ENCODE assay signal across 16 mouse cellular contexts in genomic region chr17:28019785-28020696, GRCm38 (mm10).
A peak's percentile ranks its signal among the peaks of the same experiment; 100 is the strongest.
DNase-seq lines count a peak whose midpoint lies in the region; ATAC-seq and TF ChIP-seq lines count a peak whose summit lies in the region.
"Had no signal": no experiment of that assay in that cellular context is flagged by ENCODE, and none has a peak within 500 bp of the region (broad histone marks: within the 10 kb centered on the region; RNA-seq: fewer than 3 reads in every experiment).

No protein-coding gene starts in this region.

- no peak for TF ChIP-seq CTCF in forebrain, postnatal 0 days (IDR thresholded peaks at IDR 0.05; ENCODE audit: low read depth)
- TF ChIP-seq CTCF in kidney, adult 2 months (conservative IDR thresholded peaks at IDR 0.05; ENCODE audit: insufficient read depth, insufficient read length, low read depth, low read length) = no peak
- TF ChIP-seq CTCF in ES-Bruce4 (IDR thresholded peaks at IDR 0.05; ENCODE audit: low read depth, low read length) = no peak
- TF ChIP-seq CTCF in heart, postnatal 0 days (IDR thresholded peaks at IDR 0.05; ENCODE audit: low read depth) = no peak
- no peak for TF ChIP-seq CTCF in intestine, postnatal 0 days (IDR thresholded peaks at IDR 0.05; ENCODE audit: low read depth)

- peaks cover 69% of the 10 kb centered on the region for H3K4me1 ChIP-seq in forebrain, embryonic 12.5 days
- H3K4me1 ChIP-seq in forebrain, postnatal 0 days (ENCODE audit: insufficient read depth) = peaks cover 13% of the 10 kb centered on the region
- peaks cover 73% of the 10 kb centered on the region for H3K4me1 ChIP-seq in kidney, adult 2 months (ENCODE audit: control insufficient read depth, insufficient read depth, low read length)
- H3K4me1 ChIP-seq in ES-Bruce4 (ENCODE audit: control insufficient read depth, insufficient read depth, low read length) = peaks cover 13% of the 10 kb centered on the region
- H3K4me1 ChIP-seq in heart, postnatal 0 days (ENCODE audit: control insufficient read depth, insufficient read depth) = peaks cover 66% of the 10 kb centered on the region
- peaks cover 5% of the 10 kb centered on the region for H3K4me1 ChIP-seq in intestine, postnatal 0 days (replicated peaks; ENCODE audit: control insufficient read depth, insufficient read depth, low read length)

- no peak for TF ChIP-seq EP300 in ES-Bruce4 (IDR thresholded peaks at IDR 0.05; ENCODE audit: insufficient read depth, low read depth, low read length)
- no peak for TF ChIP-seq EP300 in heart, postnatal 0 days (IDR thresholded peaks at IDR 0.05; ENCODE audit: low read depth)

- no peak for ATAC-seq in forebrain, embryonic 12.5 days (ENCODE audit: low FRiP score)
- no peak for ATAC-seq in forebrain, postnatal 0 days
- peak; percentile 18 for ATAC-seq in heart, postnatal 0 days (ENCODE audit: insufficient read depth, low read depth)
- ATAC-seq in intestine, postnatal 0 days = no peak

- DNase-seq in forebrain, postnatal 0 days = no peak
- peak; percentile 42 for DNase-seq in kidney, adult 2 months
- no peak for DNase-seq in kidney, postnatal 36 days
- DNase-seq in heart, postnatal 0 days (ENCODE audit: low spot score) = peak; percentile 39
- no peak for DNase-seq in spleen, adult 12 weeks (ENCODE audit: low spot score)
- DNase-seq: adrenal gland, postnatal 25 days; cerebellum, adult 2 months; kidney, adult 9 months; layer of hippocampus, postnatal 36 days; thymus, postnatal 25 days had no signal

- H3K27ac ChIP-seq in forebrain, embryonic 12.5 days = 0 out of 2 replicates have a peak overlapping the region, but pooled peaks have one; percentile 31
- H3K27ac ChIP-seq in forebrain, postnatal 0 days (ENCODE audit: low read depth, low read length) = no peak overlapping the region
- H3K27ac ChIP-seq in kidney, adult 2 months (ENCODE audit: insufficient read depth, low read depth, low read length) = peak overlapping the region; percentile 91
- H3K27ac ChIP-seq in ES-Bruce4 (ENCODE audit: insufficient read depth, low read length) = 0 out of 2 replicates have a peak overlapping the region, but pooled peaks have one; percentile 29
- H3K27ac ChIP-seq in heart, postnatal 0 days (ENCODE audit: low read depth) = peak overlapping the region; percentile 76
- H3K27ac ChIP-seq in intestine, postnatal 0 days (ENCODE audit: low read depth, low read length) = no peak overlapping the region
- H3K27ac ChIP-seq: embryonic facial prominence, embryonic 12.5 days; limb, embryonic 15.5 days had no signal

- no peaks in the 10 kb centered on the region for H3K36me3 ChIP-seq in forebrain, embryonic 12.5 days (replicated peaks)
- no peaks in the 10 kb centered on the region for H3K36me3 ChIP-seq in forebrain, postnatal 0 days (ENCODE audit: insufficient read depth)
- H3K36me3 ChIP-seq in kidney, adult 2 months (ENCODE audit: control insufficient read depth, insufficient read depth, low read length) = no peaks in the 10 kb centered on the region
- no peaks in the 10 kb centered on the region for H3K36me3 ChIP-seq in ES-Bruce4 (ENCODE audit: control insufficient read depth, insufficient read depth, low read length, poor library complexity, severe bottlenecking)
- H3K36me3 ChIP-seq in heart, postnatal 0 days (replicated peaks; ENCODE audit: control insufficient read depth, insufficient read depth, low read length) = no peaks in the 10 kb centered on the region
- peaks cover 4% of the 10 kb centered on the region; the same call in 1 of the 2 replicates for H3K36me3 ChIP-seq in intestine, postnatal 0 days (ENCODE audit: control insufficient read depth, insufficient read depth)
- H3K36me3 ChIP-seq: embryonic facial prominence, embryonic 12.5 days had no signal

- no peak overlapping the region for H3K4me2 ChIP-seq in forebrain, embryonic 12.5 days
- H3K4me2 ChIP-seq in forebrain, postnatal 0 days (ENCODE audit: low read depth) = no peak overlapping the region
- H3K4me2 ChIP-seq in heart, postnatal 0 days (ENCODE audit: low read depth, low read length) = no peak overlapping the region
- no peak overlapping the region for H3K4me2 ChIP-seq in intestine, postnatal 0 days (replicated peaks; ENCODE audit: low read depth)
- H3K4me2 ChIP-seq: embryonic facial prominence, embryonic 12.5 days; limb, embryonic 15.5 days had no signal

- H3K4me3 ChIP-seq in forebrain, embryonic 12.5 days (replicated peaks) = no peak overlapping the region
- no peak overlapping the region for H3K4me3 ChIP-seq in forebrain, postnatal 0 days (ENCODE audit: low read depth, low read length)
- H3K4me3 ChIP-seq in kidney, adult 2 months (ENCODE audit: insufficient read depth, low read depth, low read length) = no peak overlapping the region
- H3K4me3 ChIP-seq in ES-Bruce4 (ENCODE audit: low read depth, low read length) = no peak overlapping the region
- H3K4me3 ChIP-seq in heart, postnatal 0 days (ENCODE audit: low read depth, low read length) = no peak overlapping the region
- no peak overlapping the region for H3K4me3 ChIP-seq in intestine, postnatal 0 days (ENCODE audit: low read depth, low read length)
- H3K4me3 ChIP-seq: embryonic facial prominence, embryonic 12.5 days; limb, embryonic 15.5 days; megakaryocyte, embryonic 14.5 days had no signal

- H3K9ac ChIP-seq in forebrain, embryonic 12.5 days = no peak overlapping the region
- no peak overlapping the region for H3K9ac ChIP-seq in forebrain, postnatal 0 days
- H3K9ac ChIP-seq in ES-Bruce4 (ENCODE audit: low read depth, poor library complexity, severe bottlenecking) = no peak overlapping the region
- H3K9ac ChIP-seq in heart, postnatal 0 days (replicated peaks; ENCODE audit: low read depth, low read length) = 0 out of 2 replicates have a peak overlapping the region, but pooled peaks have one; percentile 4
- H3K9ac ChIP-seq in intestine, postnatal 0 days (ENCODE audit: low read depth, low read length) = no peak overlapping the region
- H3K9ac ChIP-seq: embryonic facial prominence, embryonic 12.5 days; limb, embryonic 15.5 days had no signal

- 0 out of 2 replicates have a peak, but pooled peaks cover 2% of the 10 kb centered on the region for H3K27me3 ChIP-seq in forebrain, embryonic 12.5 days
- H3K27me3 ChIP-seq in forebrain, postnatal 0 days (ENCODE audit: insufficient read depth, low read length) = no peaks in the 10 kb centered on the region
- H3K27me3 ChIP-seq in kidney, adult 2 months (replicated peaks; ENCODE audit: control insufficient read depth, insufficient read depth, low read length) = no peaks in the 10 kb centered on the region
- no peaks in the 10 kb centered on the region for H3K27me3 ChIP-seq in ES-Bruce4 (ENCODE audit: control insufficient read depth, insufficient read depth, low read length, poor library complexity, severe bottlenecking)
- no peaks in the 10 kb centered on the region for H3K27me3 ChIP-seq in heart, postnatal 0 days (ENCODE audit: control insufficient read depth, insufficient read depth, low read length)
- no peaks in the 10 kb centered on the region for H3K27me3 ChIP-seq in intestine, postnatal 0 days (replicated peaks; ENCODE audit: control insufficient read depth, insufficient read depth, low read length)
- H3K27me3 ChIP-seq: embryonic facial prominence, embryonic 12.5 days; limb, embryonic 15.5 days; megakaryocyte, embryonic 14.5 days had no signal

- TF ChIP-seq POLR2A in kidney, adult 2 months (IDR thresholded peaks at IDR 0.05; ENCODE audit: low read depth, low read length) = no peak
- TF ChIP-seq POLR2A in ES-Bruce4 (IDR thresholded peaks at IDR 0.05; ENCODE audit: insufficient read depth, low read length) = no peak

- H3K9me3 ChIP-seq in forebrain, embryonic 12.5 days = no peaks in the 10 kb centered on the region
- no peaks in the 10 kb centered on the region for H3K9me3 ChIP-seq in forebrain, postnatal 0 days (ENCODE audit: low read length)
- no peaks in the 10 kb centered on the region for H3K9me3 ChIP-seq in ES-Bruce4 (replicated peaks; ENCODE audit: control insufficient read depth, insufficient read depth, low read length, poor library complexity, severe bottlenecking)
- H3K9me3 ChIP-seq in heart, postnatal 0 days (replicated peaks; ENCODE audit: control insufficient read depth, low read length) = no peaks in the 10 kb centered on the region
- no peaks in the 10 kb centered on the region for H3K9me3 ChIP-seq in intestine, postnatal 0 days (ENCODE audit: control insufficient read depth)
- H3K9me3 ChIP-seq: embryonic facial prominence, embryonic 12.5 days; limb, embryonic 15.5 days; megakaryocyte, embryonic 14.5 days had no signal

- WGBS in forebrain, embryonic 12.5 days = 84% methylated on average over 21 of the region's 21 CpGs
- WGBS in forebrain, postnatal 0 days = 77% methylated on average over 21 of the region's 21 CpGs
- WGBS in kidney, adult 2 months = 58% methylated on average over 21 of the region's 21 CpGs
- WGBS in heart, postnatal 0 days = 58% methylated on average over 21 of the region's 21 CpGs
- whole genome bisulfite sequencing in intestine, postnatal 0 days = 75% methylated on average over 21 of the region's 21 CpGs

Comparison
In these comparisons a context has a peak if more than half of its experiments do, and no peak if none do; other contexts are left out.
1. H3K27ac ChIP-seq: peak in forebrain, embryonic 12.5 days (single experiment), kidney, adult 2 months (single experiment), ES-Bruce4 (single experiment) and heart, postnatal 0 days (single experiment); none in forebrain, postnatal 0 days (single experiment) and intestine, postnatal 0 days (single experiment).
2. DNase-seq: peak in kidney, adult 2 months (single experiment) and heart, postnatal 0 days (single experiment); none in forebrain, postnatal 0 days (single experiment), kidney, postnatal 36 days (0 of 2) and spleen, adult 12 weeks (single experiment).